Mouse (Mus musculus) CD8-positive naive resting alpha-beta T cell, adult 57 days (primary cell): Measurements from ENCODE around the gene Olfr272. TPM values are rescaled to one million over a fixed set of nuclear protein-coding genes. Genes with fewer than 3 reads are reported as not detected.

Source experiments
- total RNA-seq: library from RNA; stranded (reverse); gene quantifications from one replicate; pipeline ENCODE4 v1.2.4, GENCODE M21; 2023

The Olfr272 gene
- not detected for total RNA-seq

GRCm38 (mm10) chr4:52919078-52919477 is at the start of gene Olfr272:
TSS of gene Olfr272 (minus strand) at chr4:52919178.

DNA sequence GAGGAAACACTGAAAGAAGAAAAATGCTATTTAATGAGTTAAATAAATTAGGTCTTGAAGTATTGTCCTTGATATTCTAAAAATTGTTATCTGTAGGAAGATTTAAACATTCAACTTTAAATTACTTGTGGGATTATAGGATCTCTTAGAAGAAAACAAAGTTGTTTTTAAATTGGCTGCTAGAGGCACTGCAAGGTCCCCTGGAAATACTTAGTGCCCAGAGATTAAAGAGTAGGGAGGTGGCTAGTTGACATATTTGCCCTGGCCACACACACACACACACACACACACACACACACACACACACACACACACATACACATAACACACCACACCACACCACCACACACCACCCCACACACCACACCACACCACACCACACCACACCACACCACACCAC is 45.3 kb upstream of the Olfr272 start, which contains the start of gene Olfr270:
TSS of gene Olfr270 (plus strand) at position 301 of the 400 bp plus-strand sequence.

Other genes with a start within 250 kb of the Olfr272 start
- not detected for gene Olfr275, start 104.6 kb downstream of the Olfr272 start, total RNA-seq
- gene Olfr273, start 59.9 kb downstream of the Olfr272 start, total RNA-seq: not detected
- gene Olfr270, start 45.4 kb upstream of the Olfr272 start, total RNA-seq: not detected
- not detected for gene Nipsnap3a, start 70.1 kb upstream of the Olfr272 start, total RNA-seq
- gene Nipsnap3b, start 92.7 kb upstream of the Olfr272 start, total RNA-seq: 35.5 TPM
- 25.8 TPM for gene Abca1, start 240.7 kb upstream of the Olfr272 start, total RNA-seq